Mouse (Mus musculus): ENCODE results near the gene Opcml.

Opcml gene

DNA sequence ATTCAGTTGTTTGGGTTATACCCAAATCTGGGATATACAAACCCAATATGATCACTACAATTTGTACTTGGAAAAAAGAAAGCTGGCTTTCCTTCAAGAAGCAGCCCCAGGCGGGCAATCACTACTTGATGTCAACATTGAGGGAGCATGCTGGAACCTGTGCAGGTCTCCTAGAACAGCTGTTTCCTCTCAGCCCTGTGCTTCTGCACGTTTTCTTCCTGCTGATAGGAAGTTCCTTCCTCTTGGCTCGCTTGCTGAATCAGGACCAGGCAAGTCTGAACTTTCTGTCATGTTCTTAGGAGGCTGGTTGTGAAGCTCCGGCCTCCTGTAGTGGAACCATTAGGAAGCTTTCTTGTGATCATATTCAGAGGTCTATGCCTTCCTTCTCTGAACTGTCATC, 746.1 kb downstream of the Opcml start:
- DNase-seq (ENCODE audit: low spot score), result no peak

- DNase-seq (ENCODE audit: low spot score), result no peak
Measured at GRCm38 (mm10) chr9:28548189-28548588, 757.6 kb downstream of the Opcml start.

GRCm38 (mm10) chr9:28552387-28553182, 762.0 kb downstream of the Opcml start:
- no peak for DNase-seq (ENCODE audit: low spot score)

DNA sequence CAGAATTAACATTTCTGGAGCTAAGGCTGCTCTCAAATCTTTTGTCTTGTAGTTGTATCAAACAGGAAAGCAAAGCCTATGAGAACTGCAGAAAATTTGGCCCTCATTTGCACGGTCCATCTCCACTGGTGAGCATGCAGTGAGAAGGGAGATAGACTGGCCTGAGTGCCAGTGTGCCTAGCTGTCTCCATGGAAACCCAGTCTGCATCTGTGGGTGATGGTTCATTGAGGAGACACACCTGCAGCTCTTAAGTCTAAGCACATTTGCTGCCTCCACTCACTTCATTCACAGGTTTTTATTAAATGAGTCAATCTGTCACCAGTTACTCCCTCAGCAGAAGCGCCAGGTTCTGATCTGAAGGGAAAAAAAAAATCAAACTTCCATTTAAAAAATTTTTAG, 768.1 kb downstream of the Opcml start:
- DNase-seq (ENCODE audit: low spot score), result no peak

DNA sequence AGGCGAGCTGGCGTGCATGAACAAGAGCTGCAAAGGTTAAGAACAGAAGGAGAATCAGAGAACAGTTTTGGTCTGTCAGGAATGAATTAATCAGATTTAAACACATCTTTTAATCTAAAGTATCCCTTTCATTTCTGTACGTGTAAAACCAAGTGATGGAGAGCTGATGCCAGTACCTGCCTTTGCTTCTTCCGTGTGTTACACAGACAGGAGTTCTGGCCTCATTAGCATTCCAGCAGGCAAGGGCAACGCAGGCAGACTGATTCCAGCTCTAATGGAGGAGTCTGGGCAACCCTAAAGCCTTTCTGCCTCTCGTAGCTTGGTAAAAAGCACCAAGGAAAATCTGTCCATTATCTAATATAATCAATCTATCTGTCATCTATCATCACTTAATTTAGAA, 771.2 kb downstream of the Opcml start:
- DNase-seq (ENCODE audit: low spot score), result no peak

DNA sequence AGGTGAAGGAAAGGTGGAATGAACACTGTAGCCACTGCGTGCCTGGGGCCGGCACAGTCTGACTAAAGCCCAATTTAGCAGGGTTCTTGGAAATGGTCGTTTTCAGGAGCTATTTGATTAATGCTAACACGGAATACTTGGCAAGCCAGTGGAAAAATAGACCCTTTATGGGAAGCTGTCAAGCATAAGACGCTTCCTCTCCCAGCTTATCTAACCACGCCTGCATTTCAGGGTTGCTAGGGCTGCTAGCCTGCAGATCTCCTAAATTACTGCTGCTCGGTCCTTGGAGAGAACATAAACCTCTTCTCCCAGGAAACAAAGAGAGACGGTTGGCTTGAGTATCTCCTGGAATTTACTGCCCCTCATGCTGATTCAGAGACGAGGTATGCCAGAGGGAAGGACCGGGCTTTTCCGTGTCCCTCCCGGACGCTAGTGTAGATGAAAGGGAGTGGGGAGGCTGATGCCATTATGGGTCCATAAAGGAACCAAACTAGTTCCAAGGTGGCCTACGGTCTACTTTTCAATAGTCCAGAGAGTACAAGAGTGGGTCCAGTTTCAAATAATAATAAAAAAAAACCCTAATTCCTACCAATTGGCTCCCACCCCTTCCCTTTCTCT, 772.6 kb downstream of the Opcml start:
- DNase-seq (ENCODE audit: low spot score), result no peak

- DNase-seq (ENCODE audit: low spot score), result no peak
Measured at GRCm38 (mm10) chr9:28569041-28569522, 778.5 kb downstream of the Opcml start.

GRCm38 (mm10) chr9:28569776-28570175, 779.2 kb downstream of the Opcml start:
- no peak for DNase-seq (ENCODE audit: low spot score)

DNA sequence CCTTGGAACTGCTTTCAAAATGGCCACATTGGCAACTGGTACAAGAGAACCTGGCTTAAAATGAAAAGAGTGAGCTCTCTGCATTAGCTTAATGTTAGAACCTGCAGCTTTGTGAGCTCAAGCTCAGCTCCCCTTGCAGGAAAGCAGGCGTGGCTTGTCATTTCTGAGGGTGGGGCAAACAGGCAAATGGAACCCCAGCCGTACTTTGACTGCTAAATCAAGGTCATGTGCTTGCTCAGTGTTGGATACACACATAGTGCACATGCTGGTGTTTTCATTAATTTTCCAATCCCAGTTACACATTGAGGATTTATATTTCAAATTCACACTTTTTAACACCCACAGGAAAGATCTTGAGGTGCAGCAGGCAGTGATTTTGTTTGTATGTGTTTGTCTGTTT, 781.1 kb downstream of the Opcml start:
- no peak for DNase-seq (ENCODE audit: low spot score)

DNA sequence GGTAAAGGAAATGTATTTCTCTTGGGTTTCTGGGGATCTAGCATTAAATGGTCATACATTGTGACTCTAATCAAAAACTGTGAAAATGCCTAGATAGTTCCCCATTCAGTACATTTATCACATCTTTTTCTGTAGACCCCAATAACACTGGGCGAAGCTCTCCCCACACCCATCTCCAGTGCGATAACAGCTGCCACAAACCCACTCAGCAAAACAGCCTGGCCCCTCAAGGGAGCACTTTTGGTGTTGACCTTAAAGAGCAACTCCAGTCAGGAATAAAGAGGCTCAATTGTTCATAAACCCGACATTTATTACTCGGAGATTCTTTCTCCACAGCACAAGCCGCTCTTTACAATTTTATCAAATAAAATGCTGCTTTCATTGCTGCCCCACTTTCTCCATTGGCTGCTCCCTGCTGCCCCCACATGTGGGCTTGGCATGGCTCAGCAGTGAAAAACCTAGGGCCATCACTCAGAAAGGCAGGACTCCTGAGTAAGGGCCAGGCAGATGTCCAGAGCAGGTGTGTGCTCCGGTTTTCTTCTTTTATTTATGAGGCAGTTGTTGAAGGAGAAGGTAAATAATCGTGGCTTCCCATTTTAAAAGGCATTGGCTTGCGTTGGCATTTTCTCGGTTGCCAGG, 781.7 kb downstream of the Opcml start:
- no peak for DNase-seq (ENCODE audit: low spot score)

- DNase-seq (ENCODE audit: low spot score), result no peak
Measured at GRCm38 (mm10) chr9:28578730-28579129, 788.2 kb downstream of the Opcml start.

- DNase-seq (ENCODE audit: low spot score), result no peak
Measured at GRCm38 (mm10) chr9:28587253-28587652, 796.7 kb downstream of the Opcml start.

DNA sequence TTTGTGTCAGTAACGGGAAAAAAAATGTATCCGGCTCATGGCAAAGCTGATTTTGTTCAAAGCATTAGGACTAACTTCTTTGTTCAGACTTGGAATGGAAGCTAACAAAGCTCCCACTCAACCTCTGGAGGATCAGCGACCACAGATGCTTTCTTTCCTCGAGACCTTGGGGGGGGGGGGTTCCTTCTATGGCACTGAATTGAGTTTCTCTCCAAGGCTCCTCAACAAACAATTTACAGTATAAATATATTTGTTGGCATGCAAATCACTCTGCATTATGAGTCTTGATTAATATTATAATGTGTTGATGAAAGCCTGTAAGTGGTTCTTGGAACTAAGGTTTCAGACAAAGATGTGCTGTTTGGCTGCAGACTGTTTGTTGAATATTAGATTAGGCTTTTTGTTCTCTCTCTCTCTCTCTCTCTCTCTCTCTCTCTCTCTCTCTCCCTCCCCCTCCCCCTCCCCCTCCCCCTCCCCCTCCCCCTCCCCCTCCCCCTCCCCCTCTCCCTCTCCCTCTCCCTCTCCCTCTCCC, 797.3 kb downstream of the Opcml start:
- no peak for DNase-seq (ENCODE audit: low spot score)

- DNase-seq (ENCODE audit: low spot score), result no peak
Measured at GRCm38 (mm10) chr9:28588488-28588887, 797.9 kb downstream of the Opcml start.

- DNase-seq (ENCODE audit: low spot score), result no peak
Measured at GRCm38 (mm10) chr9:28592208-28592607, 801.6 kb downstream of the Opcml start.

- DNase-seq (ENCODE audit: low spot score), result no peak
Measured at GRCm38 (mm10) chr9:28595062-28595461, 804.5 kb downstream of the Opcml start.

DNA sequence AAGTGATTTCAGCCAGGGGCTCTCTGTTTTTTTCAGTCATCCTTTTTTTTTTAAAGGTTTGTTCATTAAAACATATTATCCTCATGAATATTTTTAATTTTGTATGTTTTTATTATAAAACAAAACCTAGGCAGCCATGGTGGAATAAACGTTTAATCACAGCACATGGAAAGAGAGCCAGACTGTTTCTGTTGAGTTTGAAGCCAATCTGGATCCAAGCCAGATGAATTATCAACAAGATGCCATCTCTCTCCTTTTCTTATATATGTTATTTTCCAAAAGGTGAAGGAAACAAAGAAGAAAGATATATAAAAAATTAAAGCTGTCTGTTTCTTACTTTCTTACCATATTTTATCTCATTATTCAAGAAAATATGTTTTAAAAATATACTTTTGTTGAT, 815.0 kb downstream of the Opcml start:
- DNase-seq (ENCODE audit: low spot score), result no peak

- DNase-seq (ENCODE audit: low spot score), result no peak
Measured at GRCm38 (mm10) chr9:28613683-28614620, 823.4 kb downstream of the Opcml start.

DNA sequence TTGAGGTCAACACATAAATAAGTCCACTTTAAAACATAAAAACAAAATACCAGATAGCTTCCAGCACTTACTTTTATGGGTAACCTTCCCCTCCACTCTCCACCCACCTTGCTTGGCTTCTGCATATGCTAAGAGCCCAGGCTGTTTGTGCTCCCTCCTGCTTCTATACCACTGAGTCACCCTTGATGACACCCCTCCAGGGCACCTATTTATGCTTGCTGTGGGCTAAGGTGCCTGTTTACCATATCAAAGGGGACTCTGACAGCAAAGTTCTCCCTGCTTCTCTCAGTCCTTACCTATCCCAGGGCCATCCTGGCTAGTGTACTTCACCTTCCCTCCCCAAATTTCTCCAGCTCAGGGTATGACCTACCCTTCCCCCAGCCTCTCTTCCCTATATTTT, 824.9 kb downstream of the Opcml start:
- DNase-seq (ENCODE audit: low spot score), result no peak

DNA sequence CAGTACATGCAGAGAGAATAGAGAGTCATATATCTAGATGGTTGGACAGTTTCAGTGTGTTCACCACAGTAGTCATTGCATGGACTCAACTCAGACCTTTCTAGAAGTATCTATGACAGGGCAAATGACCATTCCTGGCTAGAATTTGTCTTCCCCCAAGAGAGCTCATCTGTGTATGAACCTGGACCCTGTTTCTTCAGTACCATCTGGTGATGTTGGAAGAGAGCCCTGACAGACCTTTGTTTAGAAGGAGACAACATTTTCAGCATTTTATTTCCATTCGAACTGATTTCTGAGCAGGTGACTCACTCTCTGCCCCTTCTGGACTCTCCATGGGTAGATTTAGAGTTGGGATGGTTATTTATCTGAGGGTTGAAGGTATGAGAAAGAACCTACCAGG, 827.1 kb downstream of the Opcml start:
- no peak for DNase-seq (ENCODE audit: low spot score)

GRCm38 (mm10) chr9:28618186-28618892, 827.8 kb downstream of the Opcml start:
- no peak for DNase-seq (ENCODE audit: low spot score)
